Mouse (Mus musculus) neural tube, embryonic 13.5 days (tissue): Measurements from ENCODE around the gene Pfn3. TPM values are rescaled to one million over a fixed set of nuclear protein-coding genes. Genes with fewer than 3 reads are reported as not detected.

Source experiments
- ATAC-seq: fragments of 200-750 bp; cut with Nextera tagmentation; 2 replicates; pipeline ENCODE4 v1.8.0; 2017; ENCODE audit warnings: low read depth, mild to moderate bottlenecking, moderate TSS enrichment, moderate library complexity
- H3K27ac ChIP-seq: fragments of 300-500 bp; sonication (generic); replicated peaks from 2 replicates; pipeline ENCODE4 v1.5.1; 2015; ENCODE audit warnings: moderate library complexity, mild to moderate bottlenecking, inconsistent platforms
- H3K27me3 ChIP-seq: fragments of 300-500 bp; sonication (generic); 2 replicates; pipeline ENCODE4 v1.6.1; 2015; ENCODE audit warnings: mild to moderate bottlenecking, inconsistent platforms
- H3K36me3 ChIP-seq: fragments of 300-500 bp; sonication (generic); 2 replicates; pipeline ENCODE4 v1.6.1; 2015; ENCODE audit warnings: mild to moderate bottlenecking, inconsistent platforms
- H3K4me1 ChIP-seq: fragments of 300-500 bp; sonication (generic); replicated peaks from 2 replicates; pipeline ENCODE4 v1.6.1; 2015; ENCODE audit warnings: inconsistent platforms
- H3K4me2 ChIP-seq: fragments of 300-500 bp; sonication (generic); 2 replicates; pipeline ENCODE4 v1.6.1; 2015; ENCODE audit warnings: inconsistent platforms, mild to moderate bottlenecking, moderate library complexity
- H3K4me3 ChIP-seq: fragments of 300-500 bp; sonication (generic); 2 replicates; pipeline ENCODE4 v1.5.1; 2015; ENCODE audit warnings: mild to moderate bottlenecking, inconsistent platforms
- H3K9ac ChIP-seq: fragments of 300-500 bp; sonication (generic); 2 replicates; pipeline ENCODE4 v1.6.1; 2015; ENCODE audit warnings: moderate library complexity, mild to moderate bottlenecking, inconsistent platforms
- H3K9me3 ChIP-seq: fragments of 300-500 bp; sonication (generic); 2 replicates; pipeline ENCODE4 v1.6.1; 2016; ENCODE audit warnings: inconsistent platforms
- WGBS: fragments of 180-500 bp; shearing (Covaris S2); methylation state at CpG from one replicate; pipeline ENCODE4 v1.1.7; 2015; 5-methylcytosine and 5-hydroxymethylcytosine counted together
- microRNA-seq: library from miRNA; unstranded; fragments of <30 nt; microRNA quantifications from one replicate; pipeline ENCODE4, GENCODE M21; 2016
- polyA plus RNA-seq: library from polyadenylated mRNA; unstranded; fragments of >200 nt; fragmentation: Nextera tagmentation; extraction: Ambion mirVana; gene quantifications from 2 replicates; pipeline ENCODE4 v1.2.1, GENCODE M21; 2015

Pfn3 gene
- polyA plus RNA-seq, 1 experiment from 2014 or later = not detected

- WGBS = 79% methylated on average over 2 of the region's 2 CpGs
- Histone ChIP-seq H3K27ac (no peak overlapping the region), H3K4me1 (no peaks in the 10 kb centered on the region), H3K9ac (no peak overlapping the region), H3K4me3 (no peak overlapping the region), H3K36me3 (no peaks in the 10 kb centered on the region), H3K4me2 (no peak overlapping the region), H3K9me3 (no peaks in the 10 kb centered on the region), H3K27me3 (peaks cover 60% of the 10 kb centered on the region)
- no peak for ATAC-seq
These were observed 39.2 kb downstream of the Pfn3 start for GRCm38 (mm10) chr13:55375877-55376276.

DNA sequence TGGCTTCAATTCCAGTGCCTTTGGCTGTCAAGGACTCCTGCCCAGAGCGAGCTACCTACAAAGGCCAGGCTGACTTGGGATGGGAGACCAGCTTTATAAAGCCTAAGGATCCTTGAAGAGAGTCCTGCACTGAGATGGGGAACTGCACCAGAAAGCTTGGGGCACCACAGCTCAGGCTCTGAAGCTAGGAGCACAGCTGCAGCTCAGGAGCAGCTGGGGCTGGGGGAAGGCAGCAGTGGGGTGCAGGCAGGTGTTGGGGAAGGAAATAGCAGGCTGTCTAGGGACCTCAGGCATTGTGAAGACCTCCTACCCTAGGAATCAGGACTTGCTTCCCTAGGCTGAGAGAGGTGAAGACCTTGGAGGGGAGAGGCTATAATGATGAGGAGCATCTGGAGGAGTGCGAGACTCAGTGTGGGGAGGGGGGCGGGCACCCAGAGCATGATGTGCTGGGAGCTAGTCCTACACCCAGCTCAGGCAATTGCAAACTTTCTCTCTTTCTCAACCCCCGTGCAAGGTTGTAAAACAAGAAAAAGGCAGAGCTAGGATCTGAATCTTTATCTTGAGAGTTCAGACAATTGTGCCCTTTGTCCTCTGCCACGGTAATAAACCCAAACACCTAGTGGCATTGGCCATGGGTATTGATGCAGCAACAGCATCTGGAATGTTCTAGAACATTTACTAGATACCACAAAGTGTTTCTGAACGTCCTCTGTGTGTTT, 40.7 kb downstream of the Pfn3 start:
- Histone ChIP-seq H3K36me3 (no peaks in the 10 kb centered on the region), H3K4me2 (no peak overlapping the region), H3K9me3 (no peaks in the 10 kb centered on the region), H3K9ac (no peak overlapping the region), H3K4me3 (no peak overlapping the region), H3K4me1 (no peaks in the 10 kb centered on the region), H3K27ac (no peak overlapping the region), H3K27me3 (peaks cover 57% of the 10 kb centered on the region)
- WGBS = 57% methylated on average over 6 of the region's 6 CpGs
- no peak for ATAC-seq

- Histone ChIP-seq H3K9ac (no peak overlapping the region), H3K4me1 (no peaks in the 10 kb centered on the region), H3K27ac (no peak overlapping the region), H3K4me2 (no peak overlapping the region), H3K27me3 (peaks cover 37% of the 10 kb centered on the region), H3K4me3 (no peak overlapping the region), H3K36me3 (no peaks in the 10 kb centered on the region), H3K9me3 (no peaks in the 10 kb centered on the region)
- ATAC-seq = no peak
- 72% methylated on average over 5 of the region's 5 CpGs for WGBS
These were observed 43.3 kb downstream of the Pfn3 start for GRCm38 (mm10) chr13:55371740-55372139.

- H3K36me3 ChIP-seq = no peaks in the 10 kb centered on the region
- no peak overlapping the region for H3K4me3 ChIP-seq
- ATAC-seq = no peak
- H3K9me3 ChIP-seq = no peaks in the 10 kb centered on the region
- no peak overlapping the region for H3K9ac ChIP-seq
- H3K4me2 ChIP-seq = no peak overlapping the region
- H3K4me1 ChIP-seq = no peaks in the 10 kb centered on the region
- WGBS = 67% methylated on average over 8 of the region's 8 CpGs
- H3K27ac ChIP-seq = no peak overlapping the region
- peaks cover 37% of the 10 kb centered on the region for H3K27me3 ChIP-seq
These were observed 43.9 kb downstream of the Pfn3 start for GRCm38 (mm10) chr13:55371007-55371681.

DNA sequence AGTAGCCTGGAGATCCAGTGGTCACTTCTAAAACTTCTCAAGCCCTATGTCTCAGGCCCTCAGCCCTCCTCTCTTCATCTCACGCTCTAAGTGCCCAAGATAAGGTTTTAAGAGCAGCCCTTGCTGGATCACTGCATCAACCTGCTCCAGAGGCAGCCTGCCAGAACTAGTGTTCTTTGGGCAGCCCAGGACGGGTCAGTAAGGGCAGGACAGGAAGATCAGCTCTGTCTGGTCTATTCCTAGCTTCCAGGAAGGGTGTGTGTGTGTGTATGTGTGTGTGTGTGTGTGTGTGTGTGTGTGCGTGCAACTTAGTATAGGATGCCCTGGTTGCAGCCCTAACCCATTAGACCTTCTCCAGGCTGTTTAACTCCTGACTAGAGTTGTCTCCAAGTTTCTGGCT, 44.8 kb downstream of the Pfn3 start:
- H3K27me3 ChIP-seq = peaks cover 33% of the 10 kb centered on the region
- ATAC-seq = no peak
- H3K9me3 ChIP-seq = no peaks in the 10 kb centered on the region
- no peaks in the 10 kb centered on the region for H3K4me1 ChIP-seq
- H3K4me2 ChIP-seq = no peak overlapping the region
- H3K9ac ChIP-seq = no peak overlapping the region
- no peak overlapping the region for H3K4me3 ChIP-seq
- H3K36me3 ChIP-seq = no peaks in the 10 kb centered on the region
- no peak overlapping the region for H3K27ac ChIP-seq
- WGBS = 64% methylated on average over 3 of the region's 3 CpGs

- ATAC-seq = no peak; the same call in 1 of the 2 replicates
- H3K27me3 ChIP-seq = peaks cover 29% of the 10 kb centered on the region
- no peak within 1 kb of the TSS for H3K9ac ChIP-seq
- 61% methylated on average over 13 of the region's 13 CpGs for WGBS
- H3K4me1 ChIP-seq = no peaks in the 10 kb centered on the region
- H3K36me3 ChIP-seq = no peaks in the 10 kb centered on the region
- H3K27ac ChIP-seq = no peak within 1 kb of the TSS
- H3K4me3 ChIP-seq = no peak within 1 kb of the TSS
- no peaks in the 10 kb centered on the region for H3K9me3 ChIP-seq
- H3K4me2 ChIP-seq = 0 out of 2 replicates have a peak within 1 kb of the TSS, but pooled peaks have one; percentile 18
These were observed 45.4 kb downstream of the Pfn3 start, which contains the start of gene Rgs14 for GRCm38 (mm10) chr13:55369531-55370114. TSS of gene Rgs14 (plus strand) at chr13:55369732.

DNA sequence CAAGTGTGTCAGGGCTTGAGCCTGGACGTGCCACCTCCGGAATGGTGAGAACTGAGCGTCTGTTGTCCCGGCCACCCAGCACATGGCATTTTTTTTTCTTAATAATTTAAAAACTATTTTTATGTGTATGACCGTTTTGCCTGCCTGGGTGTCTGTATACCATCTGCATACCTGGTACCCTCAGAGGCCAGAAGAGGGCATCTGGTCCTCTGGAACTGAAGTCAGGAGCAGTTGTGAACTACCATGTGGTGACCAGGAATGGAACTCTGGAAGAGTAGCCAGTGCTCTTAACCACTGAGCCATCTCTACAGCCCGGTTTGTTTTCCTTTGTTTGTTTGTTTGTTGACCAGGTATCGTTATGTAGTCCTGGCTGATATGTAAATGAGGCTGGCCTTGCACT, 46.6 kb downstream of the Pfn3 start:
- ATAC-seq = no peak
- Histone ChIP-seq H3K27me3 (peaks cover 23% of the 10 kb centered on the region), H3K9ac (no peak overlapping the region), H3K4me2 (no peak overlapping the region), H3K4me3 (no peak overlapping the region), H3K9me3 (no peaks in the 10 kb centered on the region), H3K27ac (no peak overlapping the region), H3K36me3 (no peaks in the 10 kb centered on the region), H3K4me1 (no peaks in the 10 kb centered on the region)
- 85% methylated on average over 7 of the region's 7 CpGs for WGBS

Small RNAs within 50 kb of the gene (microRNA-seq; reads per million reads assigned to microRNA genes)
- gene Mir6943 = not detected

Other genes starting within 250 kb of the Pfn3 start
- gene Nsd1, start 205.4 kb downstream of the Pfn3 start, polyA plus RNA-seq = 58.1 and 62.2 TPM in 2 replicates
- 288 and 299 TPM in 2 replicates for gene Prelid1, start 94.7 kb downstream of the Pfn3 start, polyA plus RNA-seq
- 89.1 and 97.9 TPM in 2 replicates for gene Rab24, start 93.3 kb downstream of the Pfn3 start, polyA plus RNA-seq
- 9.7 and 11.2 TPM in 2 replicates for gene Mxd3, start 85.4 kb downstream of the Pfn3 start, polyA plus RNA-seq
- 56.6 and 59.4 TPM in 2 replicates for gene Lman2, start 52.4 kb downstream of the Pfn3 start, polyA plus RNA-seq
- 0.13 and 0.87 TPM in 2 replicates for gene Rgs14, start 45.5 kb downstream of the Pfn3 start, polyA plus RNA-seq
- not detected in 2 replicates for gene Slc34a1, start 17.0 kb downstream of the Pfn3 start, polyA plus RNA-seq
- gene F12, start 11.6 kb upstream of the Pfn3 start, polyA plus RNA-seq = 0.25 TPM in 1 of 2 replicates, not detected in the other
- gene Grk6, start 29.8 kb upstream of the Pfn3 start, polyA plus RNA-seq = 35.7 and 38.5 TPM in 2 replicates
- 2.5 and 3.1 TPM in 2 replicates for gene Prr7, start 49.0 kb upstream of the Pfn3 start, polyA plus RNA-seq
- 574 and 615 TPM in 2 replicates for gene Dbn1, start 72.9 kb upstream of the Pfn3 start, polyA plus RNA-seq
- 155 and 167 TPM in 2 replicates for gene Pdlim7, start 98.4 kb upstream of the Pfn3 start, polyA plus RNA-seq
- 4.2 and 4.6 TPM in 2 replicates for gene Dok3, start 114.1 kb upstream of the Pfn3 start, polyA plus RNA-seq
- gene Ddx41, start 121.4 kb upstream of the Pfn3 start, polyA plus RNA-seq = 51.6 and 54.4 TPM in 2 replicates
- 49.9 and 55.4 TPM in 2 replicates for gene Fam193b, start 155.9 kb upstream of the Pfn3 start, polyA plus RNA-seq
- gene Tmed9, start 158.5 kb upstream of the Pfn3 start, polyA plus RNA-seq = 99.2 and 106 TPM in 2 replicates
- gene B4galt7, start 184.7 kb upstream of the Pfn3 start, polyA plus RNA-seq = 44.3 and 48.1 TPM in 2 replicates
- 111 TPM in 2 replicates for gene Caml, start 207.8 kb upstream of the Pfn3 start, polyA plus RNA-seq
- gene Ddx46, start 219.8 kb upstream of the Pfn3 start, polyA plus RNA-seq = 27.5 and 27.8 TPM in 2 replicates